Mouse (Mus musculus) neural tube, embryonic 13.5 days (tissue): ENCODE results near the gene Pdgfc. TPM values are rescaled to one million over a fixed set of nuclear protein-coding genes. Genes with fewer than 3 reads are reported as not detected.

Source experiments
- ATAC-seq: fragments of 200-750 bp; cut with Nextera tagmentation; 2 replicates; pipeline ENCODE4 v1.8.0; 2017; ENCODE audit warnings: low read depth, mild to moderate bottlenecking, moderate TSS enrichment, moderate library complexity
- H3K27ac ChIP-seq: fragments of 300-500 bp; sonication (generic); replicated peaks from 2 replicates; pipeline ENCODE4 v1.5.1; 2015; ENCODE audit warnings: moderate library complexity, mild to moderate bottlenecking, inconsistent platforms
- H3K27me3 ChIP-seq: fragments of 300-500 bp; sonication (generic); 2 replicates; pipeline ENCODE4 v1.6.1; 2015; ENCODE audit warnings: mild to moderate bottlenecking, inconsistent platforms
- H3K36me3 ChIP-seq: fragments of 300-500 bp; sonication (generic); 2 replicates; pipeline ENCODE4 v1.6.1; 2015; ENCODE audit warnings: mild to moderate bottlenecking, inconsistent platforms
- H3K4me1 ChIP-seq: fragments of 300-500 bp; sonication (generic); replicated peaks from 2 replicates; pipeline ENCODE4 v1.6.1; 2015; ENCODE audit warnings: inconsistent platforms
- H3K4me2 ChIP-seq: fragments of 300-500 bp; sonication (generic); 2 replicates; pipeline ENCODE4 v1.6.1; 2015; ENCODE audit warnings: inconsistent platforms, mild to moderate bottlenecking, moderate library complexity
- H3K4me3 ChIP-seq: fragments of 300-500 bp; sonication (generic); 2 replicates; pipeline ENCODE4 v1.5.1; 2015; ENCODE audit warnings: mild to moderate bottlenecking, inconsistent platforms
- H3K9ac ChIP-seq: fragments of 300-500 bp; sonication (generic); 2 replicates; pipeline ENCODE4 v1.6.1; 2015; ENCODE audit warnings: moderate library complexity, mild to moderate bottlenecking, inconsistent platforms
- H3K9me3 ChIP-seq: fragments of 300-500 bp; sonication (generic); 2 replicates; pipeline ENCODE4 v1.6.1; 2016; ENCODE audit warnings: inconsistent platforms
- WGBS: fragments of 180-500 bp; shearing (Covaris S2); methylation state at CpG from one replicate; pipeline ENCODE4 v1.1.7; 2015; 5-methylcytosine and 5-hydroxymethylcytosine counted together
- polyA plus RNA-seq: library from polyadenylated mRNA; unstranded; fragments of >200 nt; fragmentation: Nextera tagmentation; extraction: Ambion mirVana; gene quantifications from 2 replicates; pipeline ENCODE4 v1.2.1, GENCODE M21; 2015

Pdgfc gene
- 4.1 and 5.4 TPM in 2 replicates for polyA plus RNA-seq

DNA sequence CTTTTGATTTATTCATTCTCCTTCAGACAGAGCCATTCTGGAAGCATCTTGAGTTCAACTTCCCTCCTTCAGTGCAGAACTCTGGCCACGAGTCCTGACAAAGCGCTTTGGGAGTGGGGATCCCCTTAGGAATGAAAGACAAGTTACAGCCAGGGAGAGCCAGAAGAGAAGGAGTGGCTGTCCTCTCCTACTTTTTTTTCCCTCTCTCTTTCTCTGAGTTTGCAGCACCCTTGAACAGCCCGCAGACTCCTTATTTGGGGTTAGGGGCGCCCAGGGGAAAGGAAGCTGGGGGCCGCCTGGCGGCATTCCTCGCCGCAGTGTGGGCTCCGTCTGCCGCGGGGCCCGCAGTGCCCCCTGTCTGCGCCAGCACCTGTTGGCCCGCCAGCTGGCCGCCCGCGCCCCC, at the start of gene Pdgfc:
Gene Pdgfc, plus strand, starts transcription at position 266 of the 403 bp plus-strand sequence.
- H3K9ac ChIP-seq = peak within 1 kb of the TSS; percentile 78
- peak; percentile 78; the same call in 1 of the 2 replicates for ATAC-seq
- WGBS = 1% methylated on average over 14 of the region's 17 CpGs
- H3K4me3 ChIP-seq = peak within 1 kb of the TSS; percentile 79
- no peaks in the 10 kb centered on the region; the same call in 1 of the 2 replicates for H3K27me3 ChIP-seq
- H3K4me2 ChIP-seq = peak within 1 kb of the TSS; percentile 96
- H3K27ac ChIP-seq = peak within 1 kb of the TSS; percentile 68
- peaks cover 28% of the 10 kb centered on the region for H3K4me1 ChIP-seq
- H3K9me3 ChIP-seq = no peaks in the 10 kb centered on the region
- H3K36me3 ChIP-seq = no peaks in the 10 kb centered on the region

- 83% methylated on average over 3 of the region's 3 CpGs for WGBS
- H3K4me3 ChIP-seq = no peak overlapping the region
- no peaks in the 10 kb centered on the region for H3K27me3 ChIP-seq
- no peak for ATAC-seq
- H3K4me1 ChIP-seq = no peaks in the 10 kb centered on the region
- H3K27ac ChIP-seq = no peak overlapping the region
- no peak overlapping the region for H3K9ac ChIP-seq
- no peak overlapping the region for H3K4me2 ChIP-seq
- no peaks in the 10 kb centered on the region for H3K9me3 ChIP-seq
- H3K36me3 ChIP-seq = no peaks in the 10 kb centered on the region
Measured at GRCm38 (mm10) chr3:81009245-81009644, 27.0 kb upstream of the Pdgfc start.

GRCm38 (mm10) chr3:81009899-81010298, 26.3 kb upstream of the Pdgfc start:
- no peak for ATAC-seq
- 83% methylated on average over 3 of the region's 3 CpGs for WGBS

DNA sequence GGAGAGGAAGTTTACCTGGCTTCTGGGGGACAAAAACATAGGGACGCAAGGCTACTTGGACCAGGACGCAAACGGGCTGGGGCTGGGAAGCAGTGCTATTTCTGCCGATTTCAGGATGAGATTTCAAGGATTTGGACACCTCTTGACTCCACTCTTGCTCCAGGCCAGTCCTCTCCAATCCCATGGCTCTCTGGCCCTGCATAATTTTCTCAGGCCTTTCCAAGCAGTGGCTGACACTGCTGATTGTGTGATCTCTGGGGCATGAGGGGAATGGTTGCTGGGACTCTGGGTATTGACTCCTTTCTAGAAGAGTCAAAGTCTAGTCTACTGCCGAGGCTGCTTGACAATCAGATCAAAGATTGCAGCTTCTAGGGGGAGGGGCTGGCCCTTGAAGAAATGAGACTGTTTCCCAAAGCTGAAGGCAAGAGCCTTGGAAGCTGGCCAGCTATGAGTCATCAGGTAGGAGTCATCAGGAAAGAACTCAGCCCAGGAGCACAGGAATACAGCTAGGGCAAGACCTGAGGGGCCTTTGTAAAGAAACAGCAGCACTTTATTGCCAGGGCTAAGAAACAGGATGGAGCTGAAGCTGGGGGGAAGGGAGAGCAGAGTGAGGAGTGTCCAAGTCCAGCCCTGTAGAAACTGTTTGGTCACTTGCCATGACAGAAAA, 18.7 kb upstream of the Pdgfc start:
- WGBS = 83% methylated on average over 5 of the region's 5 CpGs
- H3K27me3 ChIP-seq = no peaks in the 10 kb centered on the region

More at GRCm38 (mm10) chr3:81009899-81010298, 26.3 kb upstream of the Pdgfc start:
- H3K27me3 ChIP-seq = no peaks in the 10 kb centered on the region
- no peak overlapping the region for H3K27ac ChIP-seq
- no peak overlapping the region for H3K4me2 ChIP-seq
- no peaks in the 10 kb centered on the region for H3K36me3 ChIP-seq
- H3K4me1 ChIP-seq = no peaks in the 10 kb centered on the region
- no peak overlapping the region for H3K9ac ChIP-seq
- no peaks in the 10 kb centered on the region for H3K9me3 ChIP-seq
- H3K4me3 ChIP-seq = no peak overlapping the region

DNA sequence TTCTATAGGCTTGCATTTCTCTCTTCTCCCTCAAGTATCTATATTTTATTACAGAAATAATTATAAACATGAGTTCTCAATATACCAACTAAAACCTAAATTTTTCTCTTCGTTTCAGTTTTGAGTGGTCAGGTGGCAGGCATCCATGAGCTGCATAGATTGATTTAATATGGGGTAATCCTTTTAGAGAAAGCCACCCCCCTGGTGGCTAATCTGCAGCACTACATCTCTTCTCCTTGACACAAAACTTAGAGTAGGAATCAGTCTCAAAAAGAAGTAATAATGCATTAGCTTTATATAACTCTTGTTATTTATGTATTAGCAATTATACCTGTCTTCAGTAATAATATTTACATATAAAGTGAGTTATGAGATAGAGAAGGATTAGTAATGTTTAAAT, 16.2 kb upstream of the Pdgfc start:
- ATAC-seq = no peak
- no peak overlapping the region for H3K27ac ChIP-seq
- H3K9ac ChIP-seq = no peak overlapping the region
- H3K9me3 ChIP-seq = no peaks in the 10 kb centered on the region
- no peak overlapping the region for H3K4me3 ChIP-seq
- 61% methylated on average over 1 of the region's 1 CpGs for WGBS
- no peaks in the 10 kb centered on the region for H3K27me3 ChIP-seq
- no peaks in the 10 kb centered on the region for H3K4me1 ChIP-seq
- no peaks in the 10 kb centered on the region for H3K36me3 ChIP-seq
- no peak overlapping the region for H3K4me2 ChIP-seq

More for the DNA sequence above, 18.7 kb upstream of the Pdgfc start:
- no peaks in the 10 kb centered on the region for H3K9me3 ChIP-seq
- H3K4me2 ChIP-seq = no peak overlapping the region
- no peak overlapping the region for H3K27ac ChIP-seq
- no peak overlapping the region for H3K4me3 ChIP-seq
- H3K36me3 ChIP-seq = no peaks in the 10 kb centered on the region
- no peaks in the 10 kb centered on the region for H3K4me1 ChIP-seq
- no peak overlapping the region for H3K9ac ChIP-seq
- no peak for ATAC-seq

- H3K4me2 ChIP-seq = no peak overlapping the region
- H3K4me1 ChIP-seq = no peaks in the 10 kb centered on the region
- WGBS = 85% methylated on average over 6 of the region's 6 CpGs
- no peak overlapping the region for H3K27ac ChIP-seq
- no peak overlapping the region for H3K4me3 ChIP-seq
- no peak overlapping the region for H3K9ac ChIP-seq
- no peaks in the 10 kb centered on the region for H3K36me3 ChIP-seq
- no peak for ATAC-seq
- no peaks in the 10 kb centered on the region for H3K27me3 ChIP-seq
- H3K9me3 ChIP-seq = no peaks in the 10 kb centered on the region
Measured at GRCm38 (mm10) chr3:81021783-81022182, 14.4 kb upstream of the Pdgfc start.

GRCm38 (mm10) chr3:81022266-81022665, 13.9 kb upstream of the Pdgfc start:
- no peaks in the 10 kb centered on the region for H3K36me3 ChIP-seq
- H3K27ac ChIP-seq = no peak overlapping the region
- H3K9me3 ChIP-seq = no peaks in the 10 kb centered on the region
- no peak overlapping the region for H3K9ac ChIP-seq
- no peaks in the 10 kb centered on the region for H3K4me1 ChIP-seq
- H3K27me3 ChIP-seq = no peaks in the 10 kb centered on the region
- WGBS = 86% methylated on average over 5 of the region's 5 CpGs
- H3K4me2 ChIP-seq = no peak overlapping the region
- ATAC-seq = no peak
- H3K4me3 ChIP-seq = no peak overlapping the region

GRCm38 (mm10) chr3:81022845-81023244, 13.4 kb upstream of the Pdgfc start:
- Histone ChIP-seq H3K9ac (no peak overlapping the region), H3K27ac (no peak overlapping the region), H3K4me2 (no peak overlapping the region), H3K4me1 (no peaks in the 10 kb centered on the region), H3K4me3 (no peak overlapping the region), H3K36me3 (no peaks in the 10 kb centered on the region), H3K27me3 (no peaks in the 10 kb centered on the region), H3K9me3 (no peaks in the 10 kb centered on the region)
- WGBS = 72% methylated on average over 1 of the region's 1 CpGs
- no peak for ATAC-seq

DNA sequence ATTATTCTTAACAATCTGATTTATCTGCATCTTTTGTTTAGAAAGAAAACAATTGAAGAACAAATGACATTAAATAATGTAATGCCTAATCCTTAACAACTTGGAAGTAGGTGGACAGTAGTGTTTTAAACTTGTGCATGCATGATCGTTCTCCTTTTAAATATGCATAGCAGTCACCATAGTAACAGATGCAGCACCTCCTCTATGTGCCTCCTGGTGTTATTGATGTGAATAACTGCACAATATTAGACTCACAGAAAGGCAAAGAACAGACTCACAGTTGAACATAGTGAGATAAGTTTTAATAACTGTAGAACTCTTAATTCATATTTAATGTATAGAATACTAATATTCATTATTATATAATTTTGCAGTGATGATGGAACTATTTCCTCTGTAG, 12.6 kb upstream of the Pdgfc start:
- no peak overlapping the region for H3K4me3 ChIP-seq
- no peak overlapping the region for H3K9ac ChIP-seq
- H3K27me3 ChIP-seq = no peaks in the 10 kb centered on the region
- no peak overlapping the region for H3K4me2 ChIP-seq
- no peaks in the 10 kb centered on the region for H3K9me3 ChIP-seq
- ATAC-seq = no peak
- H3K27ac ChIP-seq = no peak overlapping the region
- WGBS = 31% methylated on average over 1 of the region's 1 CpGs
- no peaks in the 10 kb centered on the region for H3K36me3 ChIP-seq
- no peaks in the 10 kb centered on the region for H3K4me1 ChIP-seq

GRCm38 (mm10) chr3:81025568-81026213, 10.5 kb upstream of the Pdgfc start:
- Histone ChIP-seq H3K4me1 (no peaks in the 10 kb centered on the region), H3K4me3 (no peak overlapping the region), H3K4me2 (no peak overlapping the region), H3K27me3 (no peaks in the 10 kb centered on the region), H3K36me3 (no peaks in the 10 kb centered on the region), H3K9ac (no peak overlapping the region), H3K27ac (no peak overlapping the region), H3K9me3 (no peaks in the 10 kb centered on the region)
- 73% methylated on average over 9 of the region's 9 CpGs for WGBS
- ATAC-seq = no peak

DNA sequence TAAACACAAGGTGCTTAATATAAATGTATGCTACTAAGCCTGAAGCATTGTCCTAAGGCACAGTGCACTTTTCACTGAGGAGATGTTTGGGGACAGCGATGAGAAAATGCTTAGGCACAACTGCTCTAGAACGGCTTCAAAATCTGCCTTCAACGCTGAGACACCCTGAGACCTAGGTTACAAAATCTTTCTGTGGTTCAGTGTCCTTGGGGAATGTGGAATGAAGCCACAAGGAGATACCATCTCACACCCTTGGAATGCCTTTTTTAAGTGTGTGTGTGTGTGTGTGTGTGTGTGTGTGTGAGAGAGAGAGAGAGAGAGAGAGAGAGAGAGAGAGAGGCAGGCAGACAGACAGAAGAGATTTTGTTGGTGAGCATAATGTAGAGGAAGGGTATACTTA, 7.9 kb upstream of the Pdgfc start:
- no peak overlapping the region for H3K4me2 ChIP-seq
- H3K4me1 ChIP-seq = no peaks in the 10 kb centered on the region
- no peak overlapping the region for H3K9ac ChIP-seq
- no peak overlapping the region for H3K27ac ChIP-seq
- H3K9me3 ChIP-seq = no peaks in the 10 kb centered on the region
- no peak overlapping the region for H3K4me3 ChIP-seq
- no peak for ATAC-seq
- no peaks in the 10 kb centered on the region for H3K27me3 ChIP-seq
- 85% methylated on average over 3 of the region's 3 CpGs for WGBS
- no peaks in the 10 kb centered on the region for H3K36me3 ChIP-seq

DNA sequence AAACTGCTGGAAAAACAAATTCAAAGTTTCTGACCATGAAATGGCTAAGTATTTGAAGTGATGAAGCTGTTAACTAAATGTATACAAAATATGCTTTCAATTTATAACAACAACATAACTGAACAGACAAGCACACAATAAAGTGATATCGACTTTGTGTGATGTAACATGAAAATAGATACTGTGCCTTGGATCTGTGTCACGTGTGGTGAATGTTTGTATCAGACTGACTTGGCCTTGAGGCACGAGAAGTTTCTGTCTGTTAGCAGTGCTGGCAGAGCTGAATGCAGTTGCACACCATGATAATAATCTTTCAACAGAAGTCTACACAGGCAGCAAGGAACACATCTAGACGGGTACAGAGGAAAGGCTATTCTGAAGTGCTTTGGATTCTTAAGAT, 6.9 kb upstream of the Pdgfc start:
- no peak overlapping the region for H3K27ac ChIP-seq
- no peak for ATAC-seq
- WGBS = 84% methylated on average over 4 of the region's 4 CpGs

More for the DNA sequence above, 6.9 kb upstream of the Pdgfc start:
- Histone ChIP-seq H3K4me1 (0 out of 2 replicates have a peak, but pooled peaks cover 1% of the 10 kb centered on the region), H3K4me2 (no peak overlapping the region), H3K36me3 (no peaks in the 10 kb centered on the region), H3K4me3 (no peak overlapping the region), H3K27me3 (no peaks in the 10 kb centered on the region), H3K9ac (no peak overlapping the region), H3K9me3 (no peaks in the 10 kb centered on the region)
